In genomic region chr7:19500420-19501363, GRCm38 (mm10) we compare ENCODE assay signal across 26 mouse cellular contexts. TPM values are rescaled to one million over a fixed set of nuclear protein-coding genes. Genes with fewer than 3 reads are reported as not detected.
DNase-seq lines count a peak whose midpoint lies in the region; ATAC-seq and TF ChIP-seq lines count a peak whose summit lies in the region.
"Had no signal": no experiment of that assay in that cellular context is flagged by ENCODE, and none has a peak within 500 bp of the region (broad histone marks: within the 10 kb centered on the region; RNA-seq: fewer than 3 reads in every experiment).

No protein-coding gene starts in this region.

- H3K9me3 ChIP-seq in liver, embryonic 12.5 days (replicated peaks): no peaks in the 10 kb centered on the region
- H3K9me3 ChIP-seq: embryonic facial prominence, embryonic 10.5 days; heart, embryonic 12.5 days; hindbrain, embryonic 12.5 days; liver, embryonic 13.5 days; midbrain, embryonic 10.5 days; neural tube, embryonic 12.5 days; stomach, embryonic 15.5 days had no signal

- peak; percentile 58 for DNase-seq in liver, adult 2 months (ENCODE audit: extremely low read depth, low read depth, low spot score)
- no peak for DNase-seq in layer of hippocampus, adult 18-20 months (ENCODE audit: low spot score in 2 of 2)
- no peak for DNase-seq in adrenal gland, postnatal 25 days
- DNase-seq: cerebellum, adult 11 months; cerebellum, adult 9-11 months; heart, postnatal 10 days; kidney, adult 18-20 months; kidney, postnatal 14 days; liver, embryonic 13.5 days; lung, embryonic 14.5 days; retina, postnatal 1 day; right cerebral cortex, postnatal 25 days; thymus, postnatal 25 days had no signal

- peaks cover 15% of the 10 kb centered on the region for H3K4me1 ChIP-seq in liver, adult 2 months (ENCODE audit: control insufficient read depth, insufficient read depth, low read length)
- peaks cover 21% of the 10 kb centered on the region for H3K4me1 ChIP-seq in liver, embryonic 12.5 days
- H3K4me1 ChIP-seq in bone marrow macrophage, adult 2 months (ENCODE audit: control insufficient read depth, insufficient read depth, low read length): peaks cover 38% of the 10 kb centered on the region
- H3K4me1 ChIP-seq in small intestine, adult 2 months (ENCODE audit: control insufficient read depth, insufficient read depth, insufficient read length, low read length): peaks cover 2% of the 10 kb centered on the region; the same call in 1 of the 2 replicates
- H3K4me1 ChIP-seq: heart, embryonic 12.5 days; hindbrain, embryonic 12.5 days; neural tube, embryonic 12.5 days had no signal

- no peak overlapping the region for H3K9ac ChIP-seq in liver, adult 2 months (ENCODE audit: low read depth, low read length)
- H3K9ac ChIP-seq in liver, embryonic 12.5 days: no peak overlapping the region
- H3K9ac ChIP-seq: hindbrain, embryonic 12.5 days; liver, embryonic 13.5 days; lung, embryonic 14.5 days; neural tube, embryonic 12.5 days; stomach, embryonic 15.5 days had no signal

- TF ChIP-seq POLR2A in liver, adult 2 months (IDR thresholded peaks at IDR 0.05; ENCODE audit: extremely low read depth, insufficient read depth, low read length): no peak
- TF ChIP-seq POLR2A in bone marrow macrophage, adult 2 months (IDR thresholded peaks at IDR 0.05; ENCODE audit: borderline replicate concordance, low read depth, low read length): no peak
- TF ChIP-seq POLR2A in small intestine, adult 2 months (IDR thresholded peaks at IDR 0.05; ENCODE audit: low read depth, low read length): no peak

- H3K4me3 ChIP-seq in liver, adult 2 months (ENCODE audit: insufficient read depth, low read depth, low read length): no peak overlapping the region
- no peak overlapping the region for H3K4me3 ChIP-seq in liver, embryonic 12.5 days
- H3K4me3 ChIP-seq in bone marrow macrophage, adult 2 months (ENCODE audit: insufficient read depth, low read length): peak overlapping the region; percentile 21; the same call in 1 of the 2 replicates
- no peak overlapping the region for H3K4me3 ChIP-seq in macrophage (ENCODE audit: inconsistent target)
- H3K4me3 ChIP-seq in small intestine, adult 2 months (ENCODE audit: low read depth, low read length): no peak overlapping the region
- H3K4me3 ChIP-seq: embryonic facial prominence, embryonic 10.5 days; heart, embryonic 12.5 days; hindbrain, embryonic 12.5 days; layer of hippocampus, adult 2 months; liver, embryonic 13.5 days; midbrain, embryonic 10.5 days; neural tube, embryonic 12.5 days; stomach, embryonic 15.5 days had no signal

- TF ChIP-seq CTCF in liver, adult 2 months (IDR thresholded peaks at IDR 0.05; ENCODE audit: low read depth, low read length): no peak
- no peak for TF ChIP-seq CTCF in bone marrow macrophage, adult 2 months (IDR thresholded peaks at IDR 0.05; ENCODE audit: low read depth, low read length)
- no peak for TF ChIP-seq CTCF in small intestine, adult 2 months (IDR thresholded peaks at IDR 0.05; ENCODE audit: extremely low read depth, insufficient read length, insufficient replicate concordance, low read depth, low read length)

- no peaks in the 10 kb centered on the region for H3K79me2 ChIP-seq in liver, adult 2 months (ENCODE audit: control insufficient read depth, insufficient read depth, low read length)
- no peaks in the 10 kb centered on the region for H3K79me2 ChIP-seq in macrophage (ENCODE audit: inconsistent target)

- H3K36me3 ChIP-seq in liver, adult 2 months (ENCODE audit: control insufficient read depth, insufficient read depth, low read length): no peaks in the 10 kb centered on the region
- H3K36me3 ChIP-seq in liver, embryonic 12.5 days: no peaks in the 10 kb centered on the region
- no peaks in the 10 kb centered on the region for H3K36me3 ChIP-seq in macrophage (ENCODE audit: inconsistent target)
- H3K36me3 ChIP-seq in small intestine, adult 2 months (ENCODE audit: control insufficient read depth, insufficient read depth, low read length): no peaks in the 10 kb centered on the region
- H3K36me3 ChIP-seq: embryonic facial prominence, embryonic 10.5 days; heart, embryonic 12.5 days; hindbrain, embryonic 12.5 days; liver, embryonic 13.5 days; midbrain, embryonic 10.5 days; neural tube, embryonic 12.5 days; stomach, embryonic 15.5 days had no signal

- no peaks in the 10 kb centered on the region for H3K27me3 ChIP-seq in liver, adult 2 months (ENCODE audit: control insufficient read depth, insufficient read depth, low read length)
- no peaks in the 10 kb centered on the region for H3K27me3 ChIP-seq in liver, embryonic 12.5 days (replicated peaks)
- no peaks in the 10 kb centered on the region for H3K27me3 ChIP-seq in small intestine, adult 2 months (ENCODE audit: control insufficient read depth, insufficient read depth, low read length)
- H3K27me3 ChIP-seq: heart, embryonic 12.5 days; hindbrain, embryonic 12.5 days; liver, embryonic 13.5 days; neural tube, embryonic 12.5 days; stomach, embryonic 15.5 days had no signal

- ATAC-seq in liver, embryonic 12.5 days: no peak
- ATAC-seq: forebrain, embryonic 16.5 days; inflammation-experienced regulatory T-cells, adult 6 months had no signal

- WGBS in liver, adult 2 months: 46% methylated on average over 12 of the region's 12 CpGs
- 48% methylated on average over 12 of the region's 12 CpGs for WGBS in liver, embryonic 12.5 days (ENCODE audit: insufficient replicate concordance)
- WGBS in macrophage (ENCODE audit: missing documents): 2% methylated on average over 11 of the region's 12 CpGs
- 59% methylated on average over 12 of the region's 12 CpGs for WGBS in small intestine, adult 2 months

- H3K27ac ChIP-seq in liver, adult 2 months (replicated peaks; ENCODE audit: insufficient read depth, low read depth, low read length): peak overlapping the region; percentile 75
- no peak overlapping the region for H3K27ac ChIP-seq in liver, embryonic 12.5 days
- peak overlapping the region; percentile 99 for H3K27ac ChIP-seq in bone marrow macrophage, adult 2 months (ENCODE audit: insufficient read depth, low read depth, low read length)
- peak overlapping the region; percentile 81 for H3K27ac ChIP-seq in macrophage
- peak overlapping the region; percentile 10; the same call in 1 of the 2 replicates for H3K27ac ChIP-seq in small intestine, adult 2 months (ENCODE audit: insufficient read depth, low read depth, low read length)
- H3K27ac ChIP-seq: embryonic facial prominence, embryonic 10.5 days; hindbrain, embryonic 12.5 days; layer of hippocampus, adult 2 months; liver, embryonic 13.5 days; midbrain, embryonic 10.5 days; neural tube, embryonic 12.5 days; stomach, embryonic 15.5 days had no signal

- no peak overlapping the region for H3K4me2 ChIP-seq in liver, embryonic 12.5 days
- H3K4me2 ChIP-seq: heart, embryonic 12.5 days; hindbrain, embryonic 12.5 days; liver, embryonic 13.5 days; lung, embryonic 14.5 days; neural tube, embryonic 12.5 days; stomach, embryonic 15.5 days had no signal

RNA-seq across cellular contexts. Expression of gene Bloc1s3, which starts 7.5 kb away (rescaled TPM):
- total RNA-seq in liver, adult 2 months (2014; rRNA removed): 2.8 and 3.9 TPM in 2 replicates
- polyA plus RNA-seq in liver, adult 2 months (2012; rRNA removed): 6.2 and 7.3 TPM in 2 replicates
- polyA plus RNA-seq in liver, embryonic 12.5 days (2016; fragmentation: Nextera tagmentation; extraction: Ambion mirVana): 2.1 TPM in 2 replicates
- polyA plus RNA-seq in bone marrow macrophage, adult 2 months (2012; ENCODE audit: insufficient read depth, insufficient read length, missing spikeins): 9.7 and 11.0 TPM in 2 replicates
- total RNA-seq in macrophage (2018; cell fraction: chromatin; rRNA removed): 1 to 10 TPM in 20 of 26 experiments, under 1 TPM in 6; 0.37 to 4.9 (median 1.8) TPM
- 10 to 100 TPM in 3 of 26 experiments, 1 to 10 TPM in 23; 4.4 to 11.2 (median 8.1) TPM for total RNA-seq in macrophage (2018; cell fraction: cytosol; rRNA removed)
- 1 to 10 TPM; 1.5 to 8.1 (median 4.1) TPM for total RNA-seq in macrophage (2018; cell fraction: nucleus; rRNA removed)
- 5.7 to 9.3 TPM (median 6.9 TPM) in 3 replicates for polyA plus RNA-seq in macrophage (2018)
- 11.9 and 24.9 TPM in 2 replicates for polyA plus RNA-seq in small intestine, adult 2 months (2012; rRNA removed)
- 1 to 10 TPM; 6.1 to 6.3 TPM for total RNA-seq in layer of hippocampus, adult 18-20 months (2021)
- 13.0 and 15.9 TPM in 2 replicates for total RNA-seq in adrenal gland, postnatal 25 days (2021)

RNA-seq across cellular contexts. Expression of gene Trappc6a, which starts 7.5 kb away (rescaled TPM):
- total RNA-seq in liver, adult 2 months (2014; rRNA removed): 19.9 and 25.5 TPM in 2 replicates
- polyA plus RNA-seq in liver, adult 2 months (2012; rRNA removed): 58.0 and 58.2 TPM in 2 replicates
- 68.4 and 68.6 TPM in 2 replicates for polyA plus RNA-seq in liver, embryonic 12.5 days (2016; fragmentation: Nextera tagmentation; extraction: Ambion mirVana)
- polyA plus RNA-seq in bone marrow macrophage, adult 2 months (2012; ENCODE audit: insufficient read depth, insufficient read length, missing spikeins): 51.4 and 57.0 TPM in 2 replicates
- 10 to 100 TPM in 20 of 26 experiments, 1 to 10 TPM in 6; 5.9 to 34.6 (median 15.4) TPM for total RNA-seq in macrophage (2018; cell fraction: chromatin; rRNA removed)
- total RNA-seq in macrophage (2018; cell fraction: cytosol; rRNA removed): 10 to 100 TPM; 29.1 to 58.6 (median 39.8) TPM
- total RNA-seq in macrophage (2018; cell fraction: nucleus; rRNA removed): 10 to 100 TPM in 24 of 26 experiments, 1 to 10 TPM in 2; 7.2 to 33.6 (median 19.7) TPM
- polyA plus RNA-seq in macrophage (2018): 9.4 to 41.1 TPM (median 33.5 TPM) in 3 replicates
- 56.3 and 120 TPM in 2 replicates for polyA plus RNA-seq in small intestine, adult 2 months (2012; rRNA removed)
- total RNA-seq in layer of hippocampus, adult 18-20 months (2021): 10 to 100 TPM; 20.7 to 21.5 TPM
- 76.5 and 92.1 TPM in 2 replicates for total RNA-seq in adrenal gland, postnatal 25 days (2021)

RNA-seq across cellular contexts. Expression of gene Nkpd1, which starts 16.9 kb away (rescaled TPM):
- not detected in 2 replicates for total RNA-seq in liver, adult 2 months (2014; rRNA removed)
- polyA plus RNA-seq in liver, adult 2 months (2012; rRNA removed): not detected in 2 replicates
- not detected in 2 replicates for polyA plus RNA-seq in liver, embryonic 12.5 days (2016; fragmentation: Nextera tagmentation; extraction: Ambion mirVana)
- not detected in 2 replicates for polyA plus RNA-seq in bone marrow macrophage, adult 2 months (2012; ENCODE audit: insufficient read depth, insufficient read length, missing spikeins)
- under 1 TPM in 2 of 26 experiments, not detected in 24; 0.33 to 0.51 TPM for total RNA-seq in macrophage (2018; cell fraction: chromatin; rRNA removed)
- not detected for total RNA-seq in macrophage (2018; cell fraction: cytosol; rRNA removed)
- total RNA-seq in macrophage (2018; cell fraction: nucleus; rRNA removed): under 1 TPM in 1 of 26 experiments, not detected in 25; 0.25 TPM
- not detected in 3 replicates for polyA plus RNA-seq in macrophage (2018)
- 0.23 and 0.43 TPM in 2 replicates for polyA plus RNA-seq in small intestine, adult 2 months (2012; rRNA removed)
- total RNA-seq in layer of hippocampus, adult 18-20 months (2021): under 1 TPM; 0.56 to 0.57 TPM
- total RNA-seq in adrenal gland, postnatal 25 days (2021): not detected in 2 replicates
- total RNA-seq: heart, postnatal 10 days had no signal
- polyA plus RNA-seq: inflammation-experienced regulatory T-cells, adult 6 months; liver, embryonic 13.5 days had no signal

RNA-seq across cellular contexts. Expression of gene Exoc3l2, which starts 37.6 kb away (rescaled TPM):
- total RNA-seq in liver, adult 2 months (2014; rRNA removed): 2.1 and 2.2 TPM in 2 replicates
- polyA plus RNA-seq in liver, adult 2 months (2012; rRNA removed): 5.1 and 5.8 TPM in 2 replicates
- polyA plus RNA-seq in liver, embryonic 12.5 days (2016; fragmentation: Nextera tagmentation; extraction: Ambion mirVana): 3.6 and 3.9 TPM in 2 replicates
- not detected in 2 replicates for polyA plus RNA-seq in bone marrow macrophage, adult 2 months (2012; ENCODE audit: insufficient read depth, insufficient read length, missing spikeins)
- not detected for total RNA-seq in macrophage (2018; cell fraction: chromatin; rRNA removed)
- under 1 TPM in 3 of 26 experiments, not detected in 23; 0.04 to 0.09 (median 0.05) TPM for total RNA-seq in macrophage (2018; cell fraction: cytosol; rRNA removed)
- total RNA-seq in macrophage (2018; cell fraction: nucleus; rRNA removed): not detected
- polyA plus RNA-seq in macrophage (2018): 0.07 TPM in 1 of 3 replicates, not detected in the others
- polyA plus RNA-seq in small intestine, adult 2 months (2012; rRNA removed): 6.5 and 12.0 TPM in 2 replicates
- total RNA-seq in layer of hippocampus, adult 18-20 months (2021): under 1 TPM; 0.38 to 0.59 TPM
- total RNA-seq in adrenal gland, postnatal 25 days (2021): 31.9 and 38.0 TPM in 2 replicates
- polyA plus RNA-seq: inflammation-experienced regulatory T-cells, adult 6 months had no signal

RNA-seq across cellular contexts. Expression of gene Mark4, which starts 42.1 kb away (rescaled TPM):
- total RNA-seq in liver, adult 2 months (2014; rRNA removed): 1.8 and 2.8 TPM in 2 replicates
- 4.9 and 6.4 TPM in 2 replicates for polyA plus RNA-seq in liver, adult 2 months (2012; rRNA removed)
- polyA plus RNA-seq in liver, embryonic 12.5 days (2016; fragmentation: Nextera tagmentation; extraction: Ambion mirVana): 3.8 and 4.2 TPM in 2 replicates
- polyA plus RNA-seq in bone marrow macrophage, adult 2 months (2012; ENCODE audit: insufficient read depth, insufficient read length, missing spikeins): 21.3 and 21.4 TPM in 2 replicates
- total RNA-seq in macrophage (2018; cell fraction: chromatin; rRNA removed): 100 to 1,000 TPM in 1 of 26 experiments, 10 to 100 TPM in 25; 16.9 to 115 (median 32.8) TPM
- 10 to 100 TPM; 18.2 to 30.5 (median 24.7) TPM for total RNA-seq in macrophage (2018; cell fraction: cytosol; rRNA removed)
- total RNA-seq in macrophage (2018; cell fraction: nucleus; rRNA removed): 10 to 100 TPM; 14.8 to 64.0 (median 22.8) TPM
- 13.7 to 20.2 TPM (median 14.9 TPM) in 3 replicates for polyA plus RNA-seq in macrophage (2018)
- polyA plus RNA-seq in small intestine, adult 2 months (2012; rRNA removed): 11.6 and 27.4 TPM in 2 replicates
- total RNA-seq in layer of hippocampus, adult 18-20 months (2021): 10 to 100 TPM; 88.3 to 92.0 TPM
- total RNA-seq in adrenal gland, postnatal 25 days (2021): 56.0 and 69.2 TPM in 2 replicates
